Mouse (Mus musculus): ENCODE data around the gene Gm45618.

The Gm45618 gene

DNA sequence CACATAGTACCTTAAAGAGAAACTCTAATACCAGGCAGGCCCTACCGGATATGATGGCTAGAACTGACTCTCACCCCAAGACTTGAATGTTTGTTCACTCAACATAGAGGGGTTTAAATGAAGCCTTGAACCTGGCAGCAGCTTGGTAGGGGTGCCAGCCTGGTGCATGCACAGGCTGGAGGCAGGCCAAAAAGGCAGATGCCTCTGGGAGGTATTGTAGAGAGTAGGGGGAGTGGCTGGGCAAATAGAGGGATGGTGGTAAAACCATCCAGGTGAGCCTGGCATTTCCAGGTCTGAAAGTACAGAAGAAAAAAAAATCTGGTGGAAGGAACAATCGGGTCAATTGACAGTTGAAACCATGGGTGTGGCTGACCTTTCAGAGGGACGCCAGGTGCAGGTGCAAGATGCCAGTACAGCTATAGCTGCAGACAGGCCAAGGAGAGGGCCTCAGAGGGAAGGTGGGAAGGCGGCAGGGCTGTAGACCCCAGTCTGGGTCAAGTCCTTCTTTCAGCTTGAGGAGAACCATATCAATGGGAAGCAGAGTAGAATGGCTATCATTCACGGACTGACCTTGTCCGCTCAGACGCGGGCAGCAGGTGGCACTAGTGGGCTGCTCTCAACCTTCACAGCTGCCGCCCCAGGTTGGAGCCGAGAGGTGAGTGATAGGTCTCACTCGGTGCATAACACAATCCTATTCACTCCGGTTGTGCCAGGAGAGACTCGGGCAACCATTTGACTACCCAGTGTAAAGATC, 49.9 kb downstream of the Gm45618 start:
- no peak for DNase-seq (ENCODE audit: low read depth, low spot score)
